Mouse (Mus musculus): ENCODE results near the gene Hepacam2.
"Not testable (repeated sequence)": the region's sequence is repeated elsewhere in the genome, so short reads cannot be mapped to it uniquely, and the experiment has no call there.

The Hepacam2 gene

DNA sequence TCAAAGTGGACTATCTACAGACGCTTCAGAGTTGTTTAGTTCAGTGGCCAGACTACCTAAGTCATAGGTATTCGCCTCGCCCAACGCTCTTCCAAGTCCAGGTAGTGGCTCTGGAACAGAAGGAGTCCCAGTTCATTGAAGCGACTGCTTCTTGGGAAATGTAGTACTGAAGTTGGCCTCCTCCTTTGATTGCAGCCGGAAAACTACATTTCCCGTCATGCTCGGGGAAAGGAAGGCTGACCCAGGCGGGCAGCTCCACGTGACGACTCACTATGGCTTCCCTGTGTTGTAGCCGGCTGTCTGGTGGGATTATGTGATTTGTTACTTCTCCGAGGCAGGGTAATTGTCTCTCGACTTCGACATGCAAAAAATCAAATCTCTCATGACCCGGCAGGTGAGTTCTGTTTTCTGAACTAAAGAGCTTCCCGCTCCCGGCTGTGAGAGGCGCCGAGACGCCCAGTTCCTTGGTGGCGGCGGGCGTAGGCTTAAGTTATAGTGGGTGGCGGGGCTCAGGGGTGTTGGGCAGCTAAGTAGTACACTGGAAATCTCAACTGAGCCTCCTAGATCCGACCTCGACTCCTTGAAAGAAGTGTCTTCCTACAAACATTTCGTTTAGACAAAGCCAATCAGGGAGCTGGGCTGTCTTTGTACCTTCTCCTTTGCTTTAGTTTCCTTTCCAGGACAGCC, at the start of gene Hepacam2, which contains the start of gene Vps50:
Gene Hepacam2 (minus strand): TSS at position 137 of the 687 bp plus-strand sequence.
Gene Vps50 (plus strand): TSS at position 221 of the 687 bp plus-strand sequence.
- peak; percentile 87 to 94 for DNase-seq (ENCODE audit: low spot score in 2 of 2)

- no peak for DNase-seq (ENCODE audit: low spot score in 2 of 2)
Measured at GRCm38 (mm10) chr6:3544970-3545369, 46.9 kb upstream of the Hepacam2 start.

DNA sequence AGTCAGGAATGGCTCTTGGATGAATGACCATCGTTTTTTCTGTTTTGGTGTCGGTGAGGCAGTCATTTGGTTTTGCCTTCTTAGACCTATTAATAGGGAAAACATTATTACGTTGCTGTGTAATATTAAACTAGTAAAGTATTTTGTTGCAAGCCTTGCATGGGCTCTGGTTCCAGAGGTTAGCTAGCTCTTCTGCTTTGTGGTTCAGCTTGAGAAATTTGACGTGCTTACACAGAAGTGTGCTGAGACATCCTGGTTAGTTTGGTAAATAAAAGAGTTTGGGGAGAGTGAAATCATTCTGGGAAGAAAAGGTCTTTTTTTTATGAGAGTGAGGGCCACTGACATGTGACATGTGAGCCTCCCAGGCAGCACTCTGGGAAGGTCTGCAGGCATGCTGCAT, 45.8 kb upstream of the Hepacam2 start:
- DNase-seq (ENCODE audit: low spot score in 2 of 2) = no peak

DNA sequence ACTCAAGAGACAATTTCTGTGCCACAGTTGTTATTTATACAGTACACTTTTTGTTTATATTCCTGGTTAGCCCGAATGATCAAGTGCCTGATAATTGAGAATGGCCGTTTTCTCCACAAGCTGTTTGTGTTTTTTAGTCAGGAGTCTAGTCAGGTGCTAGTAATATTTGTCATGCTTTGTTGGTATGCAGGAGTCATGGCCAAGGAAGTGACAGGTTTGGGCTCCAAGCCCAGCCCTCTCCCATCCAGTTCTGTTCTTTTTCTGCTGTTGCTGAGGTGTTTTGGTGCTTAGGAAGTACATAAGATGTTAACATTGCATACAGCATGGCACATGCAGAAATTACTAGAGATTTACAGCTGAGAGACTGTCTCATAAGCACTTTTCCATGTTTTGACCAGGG, 41.4 kb upstream of the Hepacam2 start:
- no peak for DNase-seq (ENCODE audit: low spot score in 2 of 2)

GRCm38 (mm10) chr6:3536048-3536447, 38.0 kb upstream of the Hepacam2 start:
- DNase-seq (ENCODE audit: low spot score in 2 of 2) = no peak

DNA sequence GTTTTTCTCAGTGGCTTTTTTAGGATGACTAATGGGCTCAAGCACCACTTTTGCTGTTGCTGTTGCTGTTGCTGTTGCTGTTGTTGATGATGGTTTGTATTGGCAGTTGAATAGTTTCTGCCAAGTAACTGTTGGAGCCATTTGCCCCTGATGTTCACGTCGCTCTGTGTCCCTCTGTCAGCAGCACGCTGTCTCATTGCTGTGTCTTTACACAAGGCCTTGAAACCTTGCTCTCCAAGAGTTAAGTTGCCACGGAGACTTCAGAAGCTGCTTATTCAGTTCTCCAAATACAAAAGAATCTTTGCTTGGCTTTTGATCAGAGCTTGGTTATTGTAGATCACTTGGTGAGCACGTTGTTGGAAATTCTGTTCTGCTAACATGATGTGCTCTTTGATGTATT, 33.3 kb upstream of the Hepacam2 start:
- no peak for DNase-seq (ENCODE audit: low spot score in 2 of 2)

GRCm38 (mm10) chr6:3528198-3528597, 30.1 kb upstream of the Hepacam2 start:
- no peak for DNase-seq (ENCODE audit: low spot score in 2 of 2)

DNA sequence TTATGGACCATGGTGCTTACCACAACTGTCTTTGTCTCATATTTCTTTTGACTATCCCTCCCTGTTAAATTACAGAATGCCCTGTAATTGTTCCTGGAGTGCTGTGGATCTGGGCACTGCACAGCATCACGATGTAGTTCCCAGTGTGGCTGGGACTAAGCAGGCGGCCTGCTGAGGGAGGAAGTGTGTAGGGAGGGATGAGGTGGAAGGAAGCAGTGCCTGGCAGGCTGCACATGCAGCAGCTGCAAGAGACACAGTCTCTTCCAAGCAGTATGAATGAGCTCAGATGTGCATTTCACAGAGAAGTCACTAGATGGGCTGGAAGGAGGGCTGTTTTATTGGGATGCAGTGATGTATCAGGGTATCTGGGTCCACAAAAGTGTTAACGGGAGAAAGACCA, 14.5 kb upstream of the Hepacam2 start:
- peak in 1 of 2 experiments; percentile 20 for DNase-seq (ENCODE audit: low spot score in 2 of 2)

DNA sequence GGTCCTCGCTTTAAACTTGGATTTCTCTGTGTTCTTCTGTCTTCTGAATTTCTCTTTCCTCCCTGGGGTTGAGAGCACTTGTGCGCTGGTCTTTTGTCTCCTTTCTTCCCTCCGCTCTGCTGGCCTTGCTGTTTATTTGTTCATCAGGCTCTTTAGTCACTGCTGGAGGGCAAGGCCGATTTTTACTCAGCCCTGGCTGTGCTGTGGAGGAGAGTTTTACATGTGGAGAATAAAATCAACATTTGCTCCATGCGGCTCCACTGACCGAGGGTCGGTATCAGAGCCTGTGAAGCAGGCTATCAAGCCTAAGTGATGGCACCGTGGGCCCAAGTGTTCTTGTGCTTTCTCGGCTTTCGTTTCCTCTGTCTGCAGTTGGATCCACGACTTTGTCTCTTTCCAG, 13.5 kb upstream of the Hepacam2 start:
- DNase-seq (ENCODE audit: low spot score in 2 of 2) = no peak

- no peak for DNase-seq (ENCODE audit: low spot score in 2 of 2)
Measured at GRCm38 (mm10) chr6:3511116-3511515, 13.0 kb upstream of the Hepacam2 start.

GRCm38 (mm10) chr6:3509782-3510181, 11.7 kb upstream of the Hepacam2 start:
- DNase-seq (ENCODE audit: low spot score in 2 of 2) = no peak

GRCm38 (mm10) chr6:3508151-3508550, 10.1 kb upstream of the Hepacam2 start:
- DNase-seq (ENCODE audit: low spot score in 2 of 2) = not testable (repeated sequence)

DNA sequence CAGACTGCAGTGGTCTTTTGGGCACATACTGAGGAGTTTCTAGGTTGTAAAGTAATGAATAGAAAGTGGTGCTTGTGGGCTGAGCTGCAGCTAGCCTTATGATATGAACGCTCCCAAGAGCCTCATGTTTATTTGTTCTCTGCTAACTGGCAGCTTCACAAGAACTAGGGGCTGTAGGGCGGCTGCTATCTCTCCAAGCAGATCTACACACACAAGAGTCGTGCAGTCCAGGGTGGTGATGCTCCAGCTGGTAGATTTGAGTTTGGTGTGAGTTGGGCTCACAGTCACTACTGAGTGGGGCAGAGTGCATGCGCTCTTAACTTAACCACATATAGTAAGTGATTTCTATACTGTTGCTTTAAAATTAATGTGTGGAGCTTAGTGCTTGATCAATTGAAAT, 9.0 kb upstream of the Hepacam2 start:
- no peak for DNase-seq (ENCODE audit: low spot score in 2 of 2)

DNA sequence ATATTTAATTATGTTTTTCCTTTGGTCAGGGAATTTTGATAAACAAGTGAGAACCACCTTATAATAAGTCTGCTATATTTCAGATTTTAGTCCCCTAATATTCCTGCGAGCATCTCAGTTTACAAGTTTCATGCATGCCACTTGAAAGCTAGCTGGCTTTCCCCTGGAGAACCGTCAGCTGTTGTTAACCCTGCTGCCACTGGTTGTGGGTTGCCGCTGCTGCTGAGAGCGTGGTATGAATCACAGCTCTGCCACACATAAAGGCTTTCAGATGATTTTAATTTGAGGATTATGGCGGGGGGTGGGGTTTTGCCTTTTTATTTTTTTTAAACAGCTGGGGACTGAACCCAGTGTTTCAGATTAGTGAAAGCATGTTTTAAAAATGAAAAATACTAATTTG, 7.2 kb upstream of the Hepacam2 start:
- DNase-seq (ENCODE audit: low spot score in 2 of 2) = no peak

- no peak for DNase-seq (ENCODE audit: low spot score in 2 of 2)
Measured at GRCm38 (mm10) chr6:3500286-3500685, 2.2 kb upstream of the Hepacam2 start.

DNA sequence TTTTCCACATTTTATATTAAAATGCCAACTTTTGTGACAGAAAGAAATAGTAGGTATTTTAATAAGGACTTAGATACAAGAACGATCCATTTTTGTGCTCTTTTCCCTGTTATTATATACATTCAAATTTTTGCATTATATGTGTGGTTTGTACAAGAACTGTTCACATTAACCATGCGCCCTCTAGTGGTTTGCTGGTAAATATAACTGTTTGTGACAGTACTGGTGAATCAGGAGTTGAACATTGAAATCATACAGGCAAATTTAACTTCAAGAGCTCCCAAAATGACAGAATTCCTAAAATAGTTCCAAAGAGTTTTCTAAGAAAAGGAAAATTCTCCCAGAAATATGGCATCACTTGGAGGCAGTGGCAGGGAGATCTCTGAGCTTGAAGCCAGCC, 1.9 kb downstream of the Hepacam2 start:
- peak in 1 of 2 experiments; percentile 40 for DNase-seq (ENCODE audit: low spot score in 2 of 2)

- no peak for DNase-seq (ENCODE audit: low spot score in 2 of 2)
Measured at GRCm38 (mm10) chr6:3494285-3494684, 3.8 kb downstream of the Hepacam2 start.

- no peak for DNase-seq (ENCODE audit: low spot score in 2 of 2)
Measured at GRCm38 (mm10) chr6:3487355-3487754, 10.7 kb downstream of the Hepacam2 start.

DNA sequence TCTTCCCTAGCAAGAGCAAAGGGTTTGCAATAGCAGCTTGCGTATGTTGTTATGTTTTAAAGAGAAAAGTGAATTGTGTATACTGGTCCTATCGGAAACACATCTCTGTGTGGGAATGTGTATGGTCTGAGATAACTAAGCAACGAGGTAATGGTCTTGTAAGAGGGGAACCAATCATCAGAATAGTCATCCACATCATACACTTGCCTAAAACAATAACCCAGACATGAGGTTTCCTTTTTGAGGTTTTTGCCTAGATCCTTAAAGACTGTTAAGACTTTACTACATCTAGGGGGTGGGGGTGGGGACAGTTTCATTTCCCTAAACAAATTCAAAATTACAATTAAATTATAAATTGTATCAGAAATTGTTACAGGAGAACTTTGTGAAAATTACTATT, 13.0 kb downstream of the Hepacam2 start:
- DNase-seq (ENCODE audit: low spot score in 2 of 2) = no peak

- no peak for DNase-seq (ENCODE audit: low spot score in 2 of 2)
Measured at GRCm38 (mm10) chr6:3481705-3482104, 16.4 kb downstream of the Hepacam2 start.

DNA sequence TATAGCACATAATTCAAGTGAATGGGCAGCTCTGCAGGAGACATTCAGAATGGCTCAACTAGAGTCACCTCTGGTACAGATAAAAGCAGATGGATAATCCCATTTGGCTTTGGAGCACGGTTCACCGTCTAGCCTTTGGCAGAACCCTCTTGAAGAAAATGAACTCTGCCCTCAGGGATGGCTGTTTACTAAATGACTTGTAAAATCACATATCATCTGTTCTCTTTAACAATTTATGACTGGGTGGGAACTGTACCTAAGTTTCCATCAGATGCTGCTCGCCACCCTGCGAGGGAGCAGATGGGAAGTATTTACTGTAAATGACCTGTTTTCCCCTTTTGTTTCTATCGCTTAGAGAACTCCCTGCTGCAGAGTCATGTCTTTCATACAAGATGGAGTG, 18.2 kb downstream of the Hepacam2 start:
- DNase-seq (ENCODE audit: low spot score in 2 of 2) = no peak

DNA sequence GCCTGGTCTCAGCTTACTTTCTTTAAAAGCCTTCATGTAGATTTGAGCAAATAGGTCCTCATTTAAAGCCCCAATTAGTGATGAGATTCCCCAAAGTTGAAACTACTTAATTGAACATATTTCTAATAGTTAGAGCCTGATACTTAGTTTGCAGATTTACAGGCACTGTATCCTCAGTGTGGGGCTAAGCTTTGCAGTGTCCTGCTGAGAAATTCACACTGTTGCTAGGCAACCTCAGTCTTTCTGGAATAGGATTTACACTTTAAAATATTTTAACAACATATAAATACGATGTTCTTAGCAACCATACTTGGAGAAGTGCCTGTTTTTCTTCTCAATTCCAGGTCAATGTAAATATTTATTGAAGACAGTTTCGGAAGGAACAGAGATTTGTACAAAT, 21.8 kb downstream of the Hepacam2 start:
- DNase-seq (ENCODE audit: low spot score in 2 of 2) = no peak

- DNase-seq (ENCODE audit: low spot score in 2 of 2) = no peak
Measured at GRCm38 (mm10) chr6:3470706-3471105, 27.4 kb downstream of the Hepacam2 start.

GRCm38 (mm10) chr6:3468627-3469026, 29.5 kb downstream of the Hepacam2 start:
- no peak for DNase-seq (ENCODE audit: low spot score in 2 of 2)

All from left cerebral cortex, adult 9 months (tissue).